Mouse (Mus musculus): ENCODE data around the gene Polr2c. TPM values are rescaled to one million over a fixed set of nuclear protein-coding genes. Genes with fewer than 3 reads are reported as not detected.

Polr2c gene
- polyA plus RNA-seq (2015; fragmentation: Nextera tagmentation; extraction: Ambion mirVana): 91.9 and 94.6 TPM in 2 replicates

DNA sequence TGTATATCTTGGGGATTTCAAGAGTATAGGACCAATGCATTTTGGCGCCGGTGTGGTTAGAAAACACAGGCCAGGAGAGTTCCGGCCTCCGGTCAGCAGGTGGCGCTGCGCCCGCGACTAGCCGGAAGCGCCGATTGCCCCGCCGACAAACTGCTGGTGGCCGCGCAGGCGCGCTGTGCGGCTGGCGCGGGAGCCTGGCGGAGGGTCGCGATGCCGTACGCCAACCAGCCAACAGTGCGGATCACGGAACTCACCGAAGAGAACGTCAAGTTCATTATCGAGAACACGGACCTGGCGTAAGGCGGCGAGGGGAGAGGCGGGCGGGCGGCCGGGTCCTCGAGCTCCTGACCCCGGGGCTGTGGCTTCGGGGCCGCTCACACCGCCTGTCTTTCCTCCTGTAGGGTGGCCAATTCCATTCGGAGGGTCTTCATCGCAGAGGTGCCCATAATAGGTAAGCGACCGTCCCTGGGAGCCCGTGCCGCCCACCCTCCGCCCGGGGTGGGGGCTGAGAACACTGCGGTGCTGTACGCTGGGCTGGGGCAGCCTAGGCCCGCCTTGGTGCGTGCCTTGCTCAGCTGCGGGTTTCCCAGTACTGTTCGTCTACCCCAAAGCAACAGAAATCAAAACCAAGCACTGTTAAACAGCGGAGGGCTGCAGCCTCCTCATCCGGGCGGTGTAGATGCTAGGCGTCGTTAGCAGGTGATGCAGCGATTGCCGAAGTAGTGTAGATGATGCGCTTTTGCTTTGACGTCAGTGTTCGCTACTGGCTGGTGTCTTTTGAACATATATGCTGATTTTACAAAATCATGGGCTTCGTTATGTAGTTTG, at the start of gene Polr2c:
Polr2c (plus strand) TSS at position 105 of the 828 bp plus-strand sequence.

DNA sequence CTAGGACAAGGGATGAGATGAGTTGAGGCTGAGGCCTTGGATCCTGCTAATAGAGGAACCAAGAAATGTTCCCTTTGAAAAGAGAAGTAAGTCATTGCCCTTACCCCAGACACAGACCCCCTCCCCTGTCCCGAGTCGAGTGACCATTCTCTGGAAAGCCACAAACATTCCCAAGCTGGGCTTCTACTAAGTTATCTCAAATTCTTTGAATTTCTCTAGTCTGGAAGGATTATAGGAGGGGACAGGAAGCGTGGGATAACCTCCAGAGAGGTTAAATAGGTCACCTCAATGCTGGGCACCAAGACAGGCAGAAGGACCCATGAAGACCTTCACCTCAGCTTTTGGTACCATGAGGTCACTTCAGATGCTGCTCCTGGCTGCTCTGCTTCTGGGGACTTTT, 47.1 kb upstream of the Polr2c start, which contains the start of gene Ccl17:
Ccl17 (plus strand) TSS at position 301 of the 400 bp plus-strand sequence.

DNA sequence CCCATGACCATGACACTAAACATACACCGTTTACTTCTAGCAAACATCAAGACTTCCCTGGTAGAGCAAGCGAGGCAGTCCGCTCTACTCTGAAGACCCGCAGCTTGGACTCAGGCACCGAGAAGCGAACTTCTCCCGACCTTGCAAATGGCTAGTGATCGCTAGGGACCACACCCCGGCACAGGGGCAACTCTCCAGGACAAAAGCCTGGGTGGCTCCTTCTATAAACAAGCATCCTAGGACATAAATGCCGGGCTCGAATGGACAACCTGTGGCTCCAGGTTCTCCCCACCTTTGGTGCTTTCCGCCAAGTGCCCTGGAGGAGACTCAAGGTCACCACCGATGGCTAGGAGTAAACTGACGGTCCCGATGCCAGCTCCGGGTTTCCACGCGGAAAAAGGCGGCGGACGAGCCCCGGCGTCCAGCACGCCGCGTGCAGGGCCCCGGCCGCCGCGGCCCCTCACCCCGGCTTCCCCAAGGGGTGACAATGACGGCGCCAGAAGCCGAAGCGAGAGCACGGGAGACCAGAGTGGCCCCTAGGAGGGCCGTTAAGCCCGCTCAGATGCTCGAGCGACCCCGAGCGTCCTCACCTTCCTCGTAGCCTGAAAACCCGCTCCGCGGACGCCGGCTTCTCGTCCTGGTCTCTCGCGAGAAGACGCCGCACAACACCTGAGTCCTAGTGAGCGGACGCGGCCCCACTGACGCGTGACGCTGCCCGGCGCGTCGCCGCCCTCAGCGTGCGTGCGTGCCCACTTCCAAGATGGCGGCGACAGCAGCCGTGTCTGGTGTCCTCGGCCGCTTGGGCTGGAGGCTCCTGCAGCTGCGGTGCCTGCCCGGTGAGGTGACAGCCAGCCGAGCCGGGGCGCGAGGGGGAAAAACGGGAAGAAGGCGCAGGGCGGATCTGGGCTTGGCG, 19.3 kb upstream of the Polr2c start, which contains the start of the genes Coq9 and Ciapin1:
Coq9 (plus strand) TSS at position 660 of the 913 bp plus-strand sequence.
Ciapin1 (minus strand) TSS at position 697 of the 913 bp plus-strand sequence.

DNA sequence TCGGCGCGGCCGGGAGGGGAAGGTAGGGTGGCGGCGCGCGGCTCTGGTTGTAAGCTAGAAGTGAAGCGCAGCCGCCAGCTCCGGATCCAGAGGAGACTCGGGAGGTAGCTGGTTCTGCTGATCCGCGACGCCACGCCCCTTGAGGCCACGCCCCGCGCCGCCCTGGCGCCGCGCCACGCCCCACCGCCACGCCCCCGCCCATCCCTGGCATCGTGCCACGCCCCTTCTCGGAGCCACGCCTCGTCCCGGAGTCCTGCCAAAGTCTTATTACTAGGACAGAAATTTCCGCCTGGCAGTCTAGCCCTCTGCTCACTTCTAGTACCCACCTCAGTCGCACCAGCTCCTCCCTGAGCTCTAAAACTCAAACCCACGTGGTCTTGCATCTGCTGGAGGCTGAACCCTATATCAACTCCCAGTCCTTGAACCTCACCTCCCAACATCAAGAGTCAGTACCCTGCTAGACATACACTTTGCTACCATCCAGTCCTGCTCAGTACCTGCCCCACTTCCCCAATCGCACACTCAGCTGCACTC, 19.0 kb downstream of the Polr2c start, which contains the start of gene Dok4:
Dok4 (minus strand) TSS at position 134 of the 534 bp plus-strand sequence.

DNA sequence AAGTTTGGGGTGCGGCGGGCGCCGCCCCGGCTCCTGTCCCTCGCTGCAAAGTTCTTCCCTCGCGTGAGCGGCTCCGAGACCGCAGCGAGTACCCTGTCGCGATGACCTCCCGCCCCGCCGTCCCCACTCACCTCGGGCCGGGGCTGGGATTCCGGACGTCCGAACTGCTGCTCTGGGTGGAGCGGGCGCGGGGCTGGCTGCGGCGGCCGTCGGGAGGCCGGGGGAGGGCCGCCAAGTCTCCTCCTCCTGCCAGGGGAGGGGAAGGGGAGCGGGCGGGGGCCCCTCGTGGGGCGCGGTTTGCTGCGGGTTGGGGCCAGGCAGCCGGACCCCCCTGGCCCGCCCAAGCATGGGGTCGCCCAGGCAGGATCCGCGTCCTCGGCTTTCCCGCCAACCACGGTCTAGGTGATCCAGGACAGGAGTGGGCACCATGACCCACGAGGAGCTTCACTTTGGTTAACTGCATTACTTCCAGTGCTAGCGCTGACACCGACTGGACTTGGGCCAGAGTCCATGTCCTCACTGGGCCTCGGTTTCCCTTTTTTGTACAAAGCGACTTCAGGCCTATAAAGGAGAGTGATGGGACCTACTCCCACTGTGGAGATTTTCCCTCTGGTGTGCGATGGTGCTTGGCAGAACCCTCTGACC, 60.7 kb downstream of the Polr2c start, which contains the start of gene Ccdc102a:
Ccdc102a (minus strand) TSS at position 248 of the 645 bp plus-strand sequence.

Other genes starting within 250 kb of the Polr2c start
- gene Arl2bp, start 190.8 kb upstream of the Polr2c start, polyA plus RNA-seq (2015; fragmentation: Nextera tagmentation; extraction: Ambion mirVana): 63.1 and 63.7 TPM in 2 replicates
- 0.13 and 0.18 TPM in 2 replicates for gene Pllp, start 161.2 kb upstream of the Polr2c start, polyA plus RNA-seq (2015; fragmentation: Nextera tagmentation; extraction: Ambion mirVana)
- 0.28 and 0.57 TPM in 2 replicates for gene Ccl22, start 111.9 kb upstream of the Polr2c start, polyA plus RNA-seq (2015; fragmentation: Nextera tagmentation; extraction: Ambion mirVana)
- 0.55 and 0.69 TPM in 2 replicates for gene Cx3cl1, start 85.4 kb upstream of the Polr2c start, polyA plus RNA-seq (2015; fragmentation: Nextera tagmentation; extraction: Ambion mirVana)
- 0.74 and 1.0 TPM in 2 replicates for gene Ccl17, start 47.0 kb upstream of the Polr2c start, polyA plus RNA-seq (2015; fragmentation: Nextera tagmentation; extraction: Ambion mirVana)
- 41.9 and 42.7 TPM in 2 replicates for gene Coq9, start 19.1 kb upstream of the Polr2c start, polyA plus RNA-seq (2015; fragmentation: Nextera tagmentation; extraction: Ambion mirVana)
- gene Ciapin1, start 19.1 kb upstream of the Polr2c start, polyA plus RNA-seq (2015; fragmentation: Nextera tagmentation; extraction: Ambion mirVana): 72.3 and 74.2 TPM in 2 replicates
- gene Dok4, start 18.9 kb downstream of the Polr2c start, polyA plus RNA-seq (2015; fragmentation: Nextera tagmentation; extraction: Ambion mirVana): 7.4 and 9.2 TPM in 2 replicates
- gene Ccdc102a, start 60.6 kb downstream of the Polr2c start, polyA plus RNA-seq (2015; fragmentation: Nextera tagmentation; extraction: Ambion mirVana): 5.9 and 8.1 TPM in 2 replicates
- gene Adgrg5, start 66.2 kb downstream of the Polr2c start, polyA plus RNA-seq (2015; fragmentation: Nextera tagmentation; extraction: Ambion mirVana): 0.53 and 0.80 TPM in 2 replicates
- gene Adgrg1, start 117.3 kb downstream of the Polr2c start, polyA plus RNA-seq (2015; fragmentation: Nextera tagmentation; extraction: Ambion mirVana): 37.9 and 40.2 TPM in 2 replicates
- gene Adgrg3, start 160.2 kb downstream of the Polr2c start, polyA plus RNA-seq (2015; fragmentation: Nextera tagmentation; extraction: Ambion mirVana): 12.8 and 17.1 TPM in 2 replicates
- 0.35 and 0.65 TPM in 2 replicates for gene Drc7, start 197.7 kb downstream of the Polr2c start, polyA plus RNA-seq (2015; fragmentation: Nextera tagmentation; extraction: Ambion mirVana)
- gene Katnb1, start 223.7 kb downstream of the Polr2c start, polyA plus RNA-seq (2015; fragmentation: Nextera tagmentation; extraction: Ambion mirVana): 9.8 and 11.8 TPM in 2 replicates